Mouse (Mus musculus): ENCODE measurements around the gene Mapk6. TPM values are rescaled to one million over a fixed set of nuclear protein-coding genes. Genes with fewer than 3 reads are reported as not detected.

Gene Mapk6
- polyA plus RNA-seq, 1 experiment from 2014 or later = 139 TPM

- Histone ChIP-seq H3K9ac (no peak overlapping the region), H3K36me3 (ENCODE audit: poor library complexity, severe bottlenecking) (peaks cover 65% of the 10 kb centered on the region), H3K4me1 (no peaks in the 10 kb centered on the region), H3K4me3 (no peak overlapping the region), H3K9me3 (replicated peaks) (no peaks in the 10 kb centered on the region), H3K27ac (no peak overlapping the region), H3K4me2 (no peak overlapping the region), H3K27me3 (no peaks in the 10 kb centered on the region)
- 88% methylated on average over 8 of the region's 8 CpGs for WGBS
- no peak for ATAC-seq
Measured at GRCm38 (mm10) chr9:75330821-75331220, 79.0 kb downstream of the Mapk6 start.

GRCm38 (mm10) chr9:75328047-75328446 lies 81.8 kb downstream of the Mapk6 start:
- H3K27ac ChIP-seq = no peak overlapping the region
- peaks cover 46% of the 10 kb centered on the region for H3K36me3 ChIP-seq (ENCODE audit: poor library complexity, severe bottlenecking)
- no peaks in the 10 kb centered on the region for H3K4me1 ChIP-seq
- no peaks in the 10 kb centered on the region for H3K27me3 ChIP-seq
- ATAC-seq = no peak
- H3K4me3 ChIP-seq = no peak overlapping the region
- no peaks in the 10 kb centered on the region for H3K9me3 ChIP-seq (replicated peaks)
- WGBS = 97% methylated on average over 3 of the region's 3 CpGs
- no peak overlapping the region for H3K9ac ChIP-seq
- no peak overlapping the region for H3K4me2 ChIP-seq

GRCm38 (mm10) chr9:75322099-75322885 lies 87.5 kb downstream of the Mapk6 start:
- Histone ChIP-seq H3K4me3 (no peak overlapping the region), H3K9me3 (replicated peaks) (no peaks in the 10 kb centered on the region), H3K27me3 (no peaks in the 10 kb centered on the region), H3K4me2 (no peak overlapping the region), H3K27ac (no peak overlapping the region), H3K36me3 (ENCODE audit: poor library complexity, severe bottlenecking) (peaks cover 12% of the 10 kb centered on the region; the same call in 1 of the 2 replicates), H3K4me1 (no peaks in the 10 kb centered on the region), H3K9ac (no peak overlapping the region)
- WGBS = 87% methylated on average over 13 of the region's 13 CpGs
- ATAC-seq = no peak

GRCm38 (mm10) chr9:75319365-75319764 lies 90.4 kb downstream of the Mapk6 start:
- no peak overlapping the region for H3K9ac ChIP-seq
- no peak for ATAC-seq
- no peak overlapping the region for H3K4me2 ChIP-seq
- H3K27me3 ChIP-seq = no peaks in the 10 kb centered on the region
- H3K36me3 ChIP-seq (ENCODE audit: poor library complexity, severe bottlenecking) = no peaks in the 10 kb centered on the region
- H3K4me3 ChIP-seq = no peak overlapping the region
- H3K4me1 ChIP-seq = peaks cover 11% of the 10 kb centered on the region
- 85% methylated on average over 3 of the region's 3 CpGs for WGBS
- no peak overlapping the region for H3K27ac ChIP-seq
- no peaks in the 10 kb centered on the region for H3K9me3 ChIP-seq (replicated peaks)

Other genes starting within 250 kb of the Mapk6 start
- gene Myo5c, start 178.0 kb downstream of the Mapk6 start, polyA plus RNA-seq (2015; fragmentation: Nextera tagmentation; extraction: Ambion mirVana) = 0.21 and 0.28 TPM in 2 replicates
- gene Gnb5, start 103.7 kb downstream of the Mapk6 start, polyA plus RNA-seq (2015; fragmentation: Nextera tagmentation; extraction: Ambion mirVana) = 36.2 and 37.9 TPM in 2 replicates
- not detected in 2 replicates for gene Bcl2l10, start 62.2 kb downstream of the Mapk6 start, polyA plus RNA-seq (2015; fragmentation: Nextera tagmentation; extraction: Ambion mirVana)
- 44.2 and 44.5 TPM in 2 replicates for gene Leo1, start 31.5 kb upstream of the Mapk6 start, polyA plus RNA-seq (2015; fragmentation: Nextera tagmentation; extraction: Ambion mirVana)
- gene Tmod3, start 149.7 kb upstream of the Mapk6 start, polyA plus RNA-seq (2015; fragmentation: Nextera tagmentation; extraction: Ambion mirVana) = 101 TPM in 2 replicates
- gene Tmod2, start 201.3 kb upstream of the Mapk6 start, polyA plus RNA-seq (2015; fragmentation: Nextera tagmentation; extraction: Ambion mirVana) = 143 and 157 TPM in 2 replicates
- 16.0 and 16.3 TPM in 2 replicates for gene Lysmd2, start 215.7 kb upstream of the Mapk6 start, polyA plus RNA-seq (2015; fragmentation: Nextera tagmentation; extraction: Ambion mirVana)